Mouse (Mus musculus) cerebellum, adult 11 months (tissue): ENCODE measurements around the gene Zmynd10.
"Not testable (repeated sequence)": the region's sequence is repeated elsewhere in the genome, so short reads cannot be mapped to it uniquely, and the experiment has no call there.

Source experiments
- DNase-seq: peaks from one replicate; pipeline ENCODE4 v3.0.0; 2022

Gene Zmynd10

GRCm38 (mm10) chr9:107556346-107556745 lies 9.2 kb downstream of the Zmynd10 start:
- DNase-seq, result no peak

GRCm38 (mm10) chr9:107563029-107563581 lies 16.0 kb downstream of the Zmynd10 start, which contains the start of gene Tusc2:
Gene Tusc2 (plus strand): TSS chr9:107563255.
- peak; percentile 90 for DNase-seq

GRCm38 (mm10) chr9:107565556-107565955 lies 18.5 kb downstream of the Zmynd10 start:
- not testable (repeated sequence) for DNase-seq

- peak; percentile 72 for DNase-seq
These were observed 19.1 kb downstream of the Zmynd10 start for GRCm38 (mm10) chr9:107566041-107566709.

- no peak for DNase-seq
These were observed 19.8 kb downstream of the Zmynd10 start for GRCm38 (mm10) chr9:107566855-107567254.

GRCm38 (mm10) chr9:107567702-107568319 lies 20.7 kb downstream of the Zmynd10 start, which contains the start of gene Hyal2:
Gene Hyal2 (plus strand): TSS chr9:107567945.
- no peak for DNase-seq

- peak; percentile 77 for DNase-seq
These were observed 21.5 kb downstream of the Zmynd10 start for GRCm38 (mm10) chr9:107568331-107569261.

GRCm38 (mm10) chr9:107569270-107569669 lies 22.2 kb downstream of the Zmynd10 start:
- no peak for DNase-seq

- DNase-seq, result no peak
These were observed 22.9 kb downstream of the Zmynd10 start for GRCm38 (mm10) chr9:107570016-107570415.

GRCm38 (mm10) chr9:107570845-107571244 lies 23.7 kb downstream of the Zmynd10 start:
- DNase-seq, result no peak

GRCm38 (mm10) chr9:107571534-107572326 lies 24.6 kb downstream of the Zmynd10 start:
- no peak for DNase-seq

- DNase-seq, result no peak
These were observed 25.2 kb downstream of the Zmynd10 start for GRCm38 (mm10) chr9:107572327-107572662.

GRCm38 (mm10) chr9:107573774-107574173 lies 26.7 kb downstream of the Zmynd10 start:
- DNase-seq, result not testable (repeated sequence)

- no peak for DNase-seq
These were observed 28.7 kb downstream of the Zmynd10 start for GRCm38 (mm10) chr9:107575579-107576356.

- no peak for DNase-seq
These were observed 29.4 kb downstream of the Zmynd10 start, which contains the start of gene Hyal1 for GRCm38 (mm10) chr9:107576357-107577107. Gene Hyal1 (plus strand): TSS chr9:107576927.

GRCm38 (mm10) chr9:107577871-107578270 lies 30.8 kb downstream of the Zmynd10 start:
- DNase-seq, result no peak

GRCm38 (mm10) chr9:107578587-107578986 lies 31.5 kb downstream of the Zmynd10 start, which contains the start of gene Naa80:
Gene Naa80 (plus strand): TSS chr9:107578887.
- DNase-seq, result no peak

- no peak for DNase-seq
These were observed 32.2 kb downstream of the Zmynd10 start for GRCm38 (mm10) chr9:107579023-107579900.
